Mouse (Mus musculus) left cerebral cortex, adult 18-20 months (tissue): Measurements from ENCODE around the gene C730034F03Rik. TPM values are rescaled to one million over a fixed set of nuclear protein-coding genes. Genes with fewer than 3 reads are reported as not detected.
"Not testable (repeated sequence)": the region's sequence is repeated elsewhere in the genome, so short reads cannot be mapped to it uniquely, and the experiment has no call there.

Source experiments
- DNase-seq, 2 experiments: peaks; one replicate each; pipeline ENCODE4 v3.0.0; 2021 to 2022; ENCODE audit warnings: low spot score in 2 of 2, mixed read lengths in 1 of 2
- long read RNA-seq, 2 experiments: library from polyadenylated mRNA; stranded (forward); transcript quantifications; one replicate each; pipeline ENCODE4 v2.0.0; 2021
- total RNA-seq, 2 experiments: library from RNA; stranded (reverse); gene quantifications; 2 replicates each; pipeline ENCODE4 v1.2.3; 2021

C730034F03Rik gene
- total RNA-seq, result 1 to 10 TPM; 1.6 to 2.0 TPM
- long read RNA-seq, experiment 1, transcript C730034F03Rik-201 (1 exons, 1,280 nt), result major isoform, 7 of 7 reads
- long read RNA-seq, experiment 1, partial matches to known transcripts, result 0 of 7 reads
- long read RNA-seq, experiment 1, other reads (novel, unspliced or antisense), result 0 of 7 reads
- long read RNA-seq, experiment 2, result 0 reads

DNA sequence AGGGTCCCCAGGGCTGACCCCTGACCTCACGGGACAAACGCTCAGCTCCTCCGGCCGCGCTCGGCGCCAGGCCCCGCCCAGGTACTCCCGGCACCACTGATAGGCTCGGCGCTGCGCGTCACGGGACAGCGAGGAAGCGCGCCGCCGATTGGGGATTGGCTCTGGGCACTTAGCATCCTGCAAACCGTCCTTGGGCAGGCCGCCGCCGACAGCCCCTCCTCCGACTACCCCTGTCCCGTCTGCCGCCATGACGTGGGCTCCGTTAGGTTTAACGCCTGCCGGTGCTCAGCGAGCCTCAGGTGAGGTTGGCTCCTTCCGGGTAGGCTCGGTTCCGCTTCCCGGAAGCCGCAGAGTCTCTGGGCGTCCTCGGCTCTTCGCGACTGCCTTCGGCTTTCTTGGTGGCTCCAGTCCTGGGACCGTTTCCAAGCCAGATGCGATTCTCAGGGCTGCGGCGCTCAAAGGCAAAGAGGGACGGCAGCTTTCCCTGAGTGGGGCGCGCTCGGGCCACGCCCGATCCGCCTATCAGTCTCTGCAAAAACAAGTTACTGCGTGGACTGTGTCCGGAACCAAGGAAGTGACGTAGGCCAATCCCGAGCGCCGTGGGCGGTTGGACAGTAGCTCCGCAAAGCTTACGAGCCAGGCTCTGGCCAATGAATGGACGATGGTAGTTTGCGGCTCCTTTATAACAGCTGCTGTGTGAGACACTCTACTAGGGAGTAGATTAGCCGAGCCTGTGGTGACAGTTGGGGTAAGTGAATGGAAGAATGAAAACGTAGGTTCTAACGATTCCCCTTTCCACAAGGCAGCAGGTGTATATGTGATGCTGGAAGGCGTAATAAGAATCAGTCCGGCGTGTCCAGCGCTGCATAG is at the start of gene C730034F03Rik, which contains the start of the genes Gm44502 and Chkb:
TSS of gene C730034F03Rik (plus strand) at position 238 of the 870 bp plus-strand sequence.
TSS of gene Gm44502 (minus strand) at position 345 of the 870 bp plus-strand sequence.
TSS of gene Chkb (minus strand) at position 557 of the 870 bp plus-strand sequence.
- DNase-seq, result peak; percentile 92 to 95

DNA sequence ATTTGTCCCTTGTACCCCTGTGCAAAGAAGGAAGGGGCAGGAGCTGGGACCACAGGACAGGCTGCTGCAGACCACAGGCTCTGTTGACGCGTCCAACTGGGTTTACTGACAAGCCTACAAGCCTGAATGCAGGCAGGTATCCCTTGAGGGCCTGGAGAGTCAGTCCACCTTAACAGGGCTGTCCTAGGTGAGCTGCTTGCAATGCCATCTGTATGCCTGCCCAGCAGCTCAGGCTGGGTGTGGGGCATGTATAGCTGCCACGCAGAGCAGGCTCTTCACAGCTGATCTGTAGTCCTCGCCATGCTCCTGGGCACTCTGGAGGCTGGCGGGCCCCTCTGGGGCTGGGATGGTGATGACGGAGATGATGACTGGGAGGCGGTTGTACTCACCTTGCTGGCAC is 44.8 kb upstream of the C730034F03Rik start, which contains the start of gene Klhdc7b:
TSS of gene Klhdc7b (plus strand) at position 301 of the 400 bp plus-strand sequence.
- no peak for DNase-seq

DNA sequence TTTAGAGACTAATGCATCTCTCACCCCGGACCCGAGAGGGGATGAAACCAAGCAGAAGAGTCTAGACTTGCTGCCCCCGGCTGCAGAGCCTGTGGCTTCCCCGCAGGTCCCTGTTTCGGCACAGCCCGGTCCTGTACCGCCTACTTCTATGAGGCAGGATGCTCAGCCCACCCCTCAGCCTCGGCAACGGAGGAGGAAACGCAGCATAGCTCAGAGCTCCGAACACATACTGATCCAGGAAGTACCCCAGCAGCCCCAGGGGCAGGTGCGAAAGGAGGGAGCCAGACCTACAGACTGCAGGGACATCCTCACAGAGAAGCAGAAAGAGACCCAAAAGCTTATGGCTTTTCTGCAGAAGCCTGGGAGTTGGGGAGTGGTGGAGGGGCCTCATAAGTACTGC is 42.3 kb upstream of the C730034F03Rik start:
- no peak for DNase-seq

DNA sequence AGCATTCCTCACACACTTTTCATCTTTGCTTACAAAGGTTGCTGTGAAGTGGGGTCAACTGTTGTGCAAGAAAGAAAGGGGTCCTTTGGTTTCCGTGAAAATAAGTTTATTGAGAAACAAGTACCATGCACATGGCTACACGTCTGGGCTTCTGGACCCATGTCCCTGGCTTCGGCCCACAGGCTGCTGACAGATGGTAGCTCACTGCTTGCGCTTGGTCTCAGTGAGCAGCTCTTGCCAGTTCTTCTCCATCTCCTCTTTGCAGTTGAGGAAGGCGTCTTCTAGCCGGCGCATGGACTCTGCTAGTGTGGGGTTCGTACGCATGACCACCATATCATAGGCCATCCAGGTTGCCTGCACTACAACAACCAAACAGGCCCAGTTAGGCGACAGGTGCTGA is 39.3 kb upstream of the C730034F03Rik start:
- DNase-seq, result no peak

DNA sequence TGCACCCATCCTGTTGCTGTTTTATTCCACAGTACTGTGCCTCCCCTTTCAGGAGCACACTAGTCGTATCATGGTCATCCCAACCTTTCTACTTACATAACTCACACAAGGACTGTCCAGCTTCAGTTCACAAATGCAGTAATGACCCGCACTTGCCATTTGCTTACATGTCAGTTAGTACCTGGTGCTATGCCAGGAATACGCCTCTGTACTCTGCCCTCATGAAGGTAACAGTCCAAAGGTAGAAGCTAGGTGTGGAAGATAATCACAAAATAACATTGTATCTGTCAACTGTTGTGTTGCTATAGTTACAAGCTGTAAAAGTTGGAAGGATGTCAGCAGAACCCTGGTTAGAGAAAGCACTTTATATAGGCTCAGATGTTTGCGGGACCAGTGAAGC is 32.5 kb upstream of the C730034F03Rik start:
- DNase-seq, result no peak

DNA sequence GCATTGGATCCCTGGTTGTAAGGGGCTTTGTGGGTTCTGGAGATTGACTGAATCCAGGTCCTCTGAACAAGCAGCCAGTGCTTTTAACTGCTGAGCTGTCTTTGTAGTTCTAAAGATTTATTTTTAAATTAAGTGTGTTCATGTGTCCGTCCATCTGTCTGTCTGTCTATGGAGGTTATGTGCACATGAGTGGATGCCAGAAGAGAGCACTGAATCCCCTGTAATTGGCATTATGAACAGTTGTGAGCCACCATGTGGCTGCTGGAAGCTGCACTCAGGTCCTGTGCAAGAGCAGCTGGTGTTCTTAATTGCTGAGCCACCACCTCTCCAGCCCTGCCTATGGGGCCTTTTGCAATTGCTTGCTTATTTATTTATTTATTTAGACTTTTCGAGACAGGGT is 31.2 kb upstream of the C730034F03Rik start:
- DNase-seq, result no peak

DNA sequence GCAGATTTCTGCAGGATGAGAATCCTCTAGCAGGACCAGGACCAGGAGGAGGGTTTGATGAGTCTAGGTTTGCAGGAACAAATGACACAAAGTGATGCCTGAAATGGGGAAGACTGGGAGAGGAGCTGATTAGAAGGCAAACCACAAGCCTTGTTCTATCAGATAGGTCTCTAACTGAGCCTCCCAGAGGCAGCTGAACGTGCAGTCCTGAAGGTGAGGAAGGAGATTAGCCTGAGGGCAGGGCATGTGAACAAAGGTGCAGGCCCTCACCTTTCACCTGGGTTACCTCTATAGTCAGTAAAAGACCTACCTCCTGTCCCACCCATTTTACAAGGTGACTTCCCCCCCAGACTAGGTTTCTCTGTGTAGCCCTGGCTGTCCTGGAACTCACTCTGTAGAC is 29.7 kb upstream of the C730034F03Rik start:
- no peak for DNase-seq

DNA sequence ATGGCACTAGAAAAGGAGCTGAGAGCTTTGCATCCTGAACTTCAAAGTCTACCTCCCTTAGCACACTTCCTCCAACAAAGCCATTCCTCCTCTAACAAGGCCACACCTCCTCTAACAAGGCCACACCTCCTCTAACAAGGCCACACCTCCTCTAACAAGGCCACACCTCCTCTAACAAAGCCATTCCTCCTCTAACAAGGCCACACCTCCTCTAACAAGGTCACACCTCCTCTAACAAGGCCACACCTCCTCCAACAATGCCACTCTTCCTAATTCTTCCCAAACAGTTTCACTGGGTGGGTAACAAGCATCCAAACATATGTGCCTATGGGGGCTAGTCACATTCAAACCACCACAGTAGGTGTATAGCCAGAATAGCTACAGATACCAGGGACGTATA is 26.9 kb upstream of the C730034F03Rik start:
- DNase-seq, result no peak

DNA sequence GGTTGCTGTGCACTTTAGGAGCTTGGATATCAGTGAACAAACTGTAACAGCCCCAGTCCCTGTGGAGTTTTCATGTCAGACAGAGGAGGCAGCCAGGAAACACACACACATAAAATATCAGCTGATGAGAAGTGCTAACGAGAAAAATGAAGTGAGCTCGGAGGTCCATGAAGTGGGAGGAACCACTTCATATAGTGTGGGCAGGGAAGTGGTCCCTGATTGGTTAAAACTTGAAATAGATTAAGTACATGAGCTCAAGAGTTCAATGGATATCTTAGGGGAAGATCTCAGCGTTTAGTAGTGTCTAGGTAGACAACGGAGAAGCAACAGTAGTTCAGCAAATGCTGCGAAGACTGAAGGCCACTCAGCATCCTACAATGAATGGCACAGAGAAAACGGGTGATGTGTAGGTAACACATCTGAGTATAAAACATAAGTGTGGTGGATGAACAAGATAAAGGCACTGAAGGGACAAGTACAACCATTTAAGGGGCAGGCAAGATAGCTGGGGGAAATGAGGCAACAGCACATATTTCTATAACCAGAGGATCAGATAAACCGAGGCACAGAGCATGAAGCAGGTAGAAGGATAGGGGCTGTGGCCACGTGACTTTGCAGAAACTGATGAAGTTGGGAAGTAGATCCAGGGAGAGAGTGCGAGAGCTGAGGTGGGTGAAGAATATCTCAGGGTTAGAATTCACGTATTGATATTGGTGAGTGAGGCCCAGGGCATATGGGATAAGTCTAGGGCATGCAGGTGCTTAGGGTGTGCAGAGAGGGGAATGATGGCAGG is 24.4 kb upstream of the C730034F03Rik start:
- no peak for DNase-seq

DNA sequence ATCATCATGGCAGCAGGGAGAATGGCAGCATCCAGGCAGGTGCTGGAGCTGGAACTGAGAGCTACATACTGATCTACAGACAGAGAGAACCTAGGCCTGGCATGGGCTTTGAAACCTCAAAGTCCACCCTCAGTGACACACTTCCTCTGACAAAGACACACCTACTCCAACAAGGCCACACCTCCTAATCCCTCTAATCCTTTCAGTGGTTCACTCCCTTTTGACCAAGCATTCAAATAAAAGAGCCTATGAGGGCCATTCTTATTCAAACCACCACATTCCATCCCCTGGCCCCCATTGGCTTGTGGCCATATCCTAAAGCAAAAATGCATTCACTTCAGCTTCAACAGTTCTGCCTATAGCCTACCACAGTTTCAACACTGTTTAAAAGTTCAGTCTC is 22.7 kb upstream of the C730034F03Rik start:
- no peak for DNase-seq

DNA sequence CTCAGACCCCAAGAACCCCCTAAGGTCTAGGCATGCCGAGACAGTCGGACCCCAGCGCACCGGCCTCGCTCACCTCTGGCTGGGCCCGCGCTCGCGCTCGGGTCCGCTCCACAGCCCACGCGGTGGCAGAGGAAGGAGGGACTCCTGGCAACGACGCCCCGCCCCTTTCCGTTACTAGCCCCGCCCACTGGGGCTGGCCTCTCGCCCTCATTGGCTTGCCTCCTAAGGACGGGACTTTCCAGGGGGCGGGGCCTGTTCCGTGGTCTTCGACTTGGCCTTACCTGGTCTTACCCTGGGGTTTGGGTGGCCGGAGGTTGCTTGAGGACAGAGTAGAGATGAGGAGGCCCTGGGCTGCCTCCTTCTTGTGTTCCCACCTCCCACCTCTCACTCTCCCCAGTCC is 19.3 kb upstream of the C730034F03Rik start, which contains the start of gene Syce3:
TSS of gene Syce3 (minus strand) at position 386 of the 400 bp plus-strand sequence.
- DNase-seq, result no peak

DNA sequence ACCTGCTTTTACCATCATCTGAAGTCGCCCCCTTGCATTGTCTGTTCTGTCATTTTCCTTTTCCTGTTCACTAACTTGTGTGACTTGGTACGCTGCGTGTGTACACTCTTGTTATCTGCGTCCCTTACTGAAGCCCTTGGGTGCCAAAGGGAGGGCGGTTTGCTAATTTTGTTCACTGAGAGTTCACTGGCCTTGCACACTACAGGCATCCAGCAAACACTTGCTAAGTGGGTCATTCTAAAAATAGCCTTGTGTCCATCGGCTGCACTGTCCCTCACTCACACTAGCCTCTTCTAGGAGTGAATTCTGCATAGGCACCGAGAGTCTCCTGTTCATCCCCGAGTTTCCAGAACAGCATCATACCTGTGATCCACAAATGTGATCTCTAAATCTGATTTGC is 14.1 kb upstream of the C730034F03Rik start:
- DNase-seq, result no peak

DNA sequence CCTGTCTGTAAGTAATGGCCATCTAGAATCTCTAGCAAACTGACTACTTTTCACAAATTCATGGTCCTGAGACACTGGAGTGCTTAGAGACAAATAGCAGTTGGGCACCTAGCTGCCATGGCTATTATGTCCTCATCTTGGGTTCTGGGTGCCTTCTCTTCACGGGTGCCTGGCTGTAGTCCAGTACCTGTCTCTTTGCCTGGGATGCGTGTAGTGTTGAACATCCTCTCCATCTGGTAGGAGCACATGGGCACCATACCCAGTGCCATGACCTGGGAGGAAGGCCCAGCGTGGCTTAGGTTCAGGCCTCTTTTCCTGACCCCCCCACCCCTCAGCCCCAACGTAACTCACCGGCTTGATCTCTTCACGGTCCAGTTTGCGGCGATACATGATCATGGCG is 7.5 kb upstream of the C730034F03Rik start:
- DNase-seq, result no peak

DNA sequence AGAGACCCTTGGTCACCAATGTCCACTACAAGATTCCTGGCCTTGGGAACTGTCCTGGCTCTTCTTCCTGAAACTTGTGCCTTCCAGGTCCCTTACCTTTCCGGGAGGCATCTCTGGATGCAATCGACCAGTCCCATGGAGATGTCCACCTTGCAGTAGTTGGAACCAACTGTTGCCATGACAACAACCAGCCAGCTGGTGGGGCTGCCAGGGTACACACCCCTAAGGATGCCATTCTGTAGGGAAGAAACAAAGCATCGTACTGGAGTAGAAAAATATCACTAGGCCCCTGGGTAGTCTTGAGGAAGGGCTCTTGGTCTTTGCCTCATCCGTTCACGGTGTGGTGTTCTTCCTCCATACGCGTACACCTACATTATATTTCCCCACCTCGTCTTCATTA is 4.8 kb upstream of the C730034F03Rik start:
- no peak for DNase-seq

DNA sequence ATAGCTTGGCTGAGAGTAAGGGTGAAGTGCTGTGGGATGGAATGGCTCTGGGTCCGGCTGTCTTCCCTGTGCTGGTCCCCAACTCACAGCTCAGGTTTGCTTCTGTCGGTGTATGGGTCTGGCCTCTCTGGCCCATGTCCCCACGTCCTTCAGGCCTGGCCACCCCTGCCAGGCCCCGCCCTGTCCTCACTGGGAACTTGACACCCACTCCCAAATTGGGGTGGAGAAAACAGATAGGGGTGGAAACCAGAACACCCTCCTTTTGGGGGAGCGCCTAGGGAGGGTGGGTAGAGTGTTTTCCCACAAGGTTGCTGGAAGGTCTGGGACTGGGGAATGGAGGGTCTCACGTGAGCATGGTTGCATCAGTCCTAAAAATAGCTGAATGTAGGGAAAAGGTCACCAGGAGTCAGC is 3.7 kb upstream of the C730034F03Rik start, which contains the start of gene Cpt1b:
TSS of gene Cpt1b (minus strand) at position 153 of the 411 bp plus-strand sequence.
- no peak for DNase-seq

DNA sequence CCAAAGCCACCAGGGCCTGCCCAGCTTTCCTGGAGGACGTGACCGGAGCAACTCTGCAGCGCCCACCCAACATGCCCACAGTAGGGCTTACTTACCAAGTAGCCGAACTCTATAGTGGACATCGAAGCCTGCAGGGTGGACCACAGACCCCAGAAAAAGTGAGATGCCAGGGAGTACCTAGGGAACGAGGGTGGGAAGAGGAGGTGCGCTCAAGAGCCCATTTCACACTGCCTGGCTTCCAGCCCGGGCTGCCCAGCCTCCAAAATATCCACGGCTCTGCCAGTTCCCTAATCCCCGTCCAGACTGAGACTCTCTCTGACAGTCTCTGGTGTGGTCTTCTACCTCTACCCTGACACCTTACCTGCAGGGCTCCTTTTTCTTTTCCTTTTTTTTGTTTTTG is 2.7 kb upstream of the C730034F03Rik start:
- no peak for DNase-seq

DNA sequence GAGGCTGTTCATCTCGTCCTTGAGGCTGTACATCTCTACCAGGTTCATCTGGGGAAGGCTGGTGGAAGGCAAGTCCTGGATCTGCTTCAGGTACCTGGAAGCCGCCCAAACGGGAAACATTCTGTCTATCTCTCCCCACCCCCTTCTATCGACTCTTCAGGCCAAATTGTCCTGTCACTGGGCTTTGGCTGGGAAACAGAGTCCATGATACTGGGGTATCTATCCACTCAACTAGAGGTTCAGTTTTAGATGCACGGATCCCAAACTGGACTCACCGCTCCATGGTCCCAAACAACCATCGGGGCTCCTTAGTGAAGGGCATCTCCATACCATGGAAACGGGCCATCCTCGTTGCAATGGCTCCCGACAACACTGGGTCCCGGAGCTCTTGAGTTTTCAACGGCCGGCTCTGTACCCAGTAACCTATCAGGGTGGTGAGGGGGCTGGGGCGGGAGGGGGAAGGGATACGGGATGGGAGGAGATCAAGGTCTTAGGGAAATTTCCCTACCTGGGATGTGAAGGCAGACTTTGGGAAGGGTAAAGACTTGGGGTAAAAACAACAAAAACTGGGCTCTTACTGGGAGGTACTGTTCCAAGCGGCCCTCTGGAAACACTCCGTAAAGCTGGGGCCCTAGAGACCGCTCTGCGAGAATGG is 1.1 kb upstream of the C730034F03Rik start:
- DNase-seq, result no peak

DNA sequence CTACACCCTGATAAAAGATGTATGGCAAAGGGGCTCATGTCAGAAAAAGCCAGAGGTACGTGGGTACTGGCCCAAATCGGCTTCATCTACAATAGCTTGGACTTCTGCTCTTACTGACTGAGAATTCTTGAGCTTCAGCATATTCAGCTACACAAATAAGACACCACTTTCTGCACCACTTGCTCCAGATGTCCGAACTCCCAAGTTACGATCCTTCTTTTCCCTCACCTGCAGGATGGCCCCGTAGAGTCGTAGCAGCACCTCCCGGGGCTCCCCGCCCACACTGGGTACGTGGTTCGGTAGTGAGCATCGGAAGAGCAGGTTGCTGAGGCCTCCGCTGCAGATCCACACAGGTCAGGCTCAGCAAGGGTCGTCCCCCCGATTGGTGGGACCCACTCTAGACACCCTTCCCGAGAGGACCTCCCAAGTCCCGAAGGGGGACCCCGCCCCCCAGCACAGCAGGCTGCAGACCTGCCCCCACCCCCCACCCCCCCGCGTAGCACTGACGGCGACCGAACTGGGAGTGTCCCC is 503 bp upstream of the C730034F03Rik start:
- no peak for DNase-seq

DNA sequence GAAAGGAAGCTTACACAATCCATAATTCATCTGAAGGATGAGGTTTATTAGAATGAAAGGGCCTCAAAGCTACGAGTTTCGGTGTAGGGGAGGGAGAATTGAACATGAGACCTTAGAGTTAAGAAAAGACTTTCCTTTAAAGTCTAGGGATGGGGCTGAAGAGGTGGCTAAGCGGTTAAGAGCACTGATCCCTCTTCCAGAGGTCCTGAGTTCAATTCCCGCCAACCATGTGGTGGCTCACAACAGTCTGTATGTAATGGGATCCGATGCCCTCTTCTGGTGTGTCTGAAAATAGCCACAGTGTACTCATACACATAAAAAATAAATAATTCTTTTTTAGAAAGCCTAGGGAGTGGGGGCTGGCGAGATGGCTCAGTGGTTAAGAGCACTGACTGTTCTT is 952 bp downstream of the C730034F03Rik start:
- no peak for DNase-seq

DNA sequence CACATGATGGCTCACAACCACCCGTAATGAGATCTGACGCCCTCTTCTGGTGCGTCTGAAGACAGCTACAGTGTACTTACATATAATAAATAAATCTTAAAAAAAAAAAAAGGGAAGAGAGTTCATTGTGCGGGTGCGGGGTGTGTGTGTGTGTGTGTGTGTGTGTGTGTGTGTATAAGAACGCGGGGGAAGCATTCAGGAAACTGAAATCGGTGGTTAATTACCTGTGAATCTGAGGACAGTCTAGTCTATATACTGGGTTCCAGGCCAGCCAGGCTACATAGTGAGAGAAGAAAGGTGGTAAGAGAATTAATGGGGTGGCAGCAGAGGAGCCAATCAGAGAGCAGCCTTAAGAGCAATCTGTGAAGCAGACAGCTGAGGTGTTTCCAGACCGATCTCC is 1.4 kb downstream of the C730034F03Rik start:
- not testable (repeated sequence) for DNase-seq

DNA sequence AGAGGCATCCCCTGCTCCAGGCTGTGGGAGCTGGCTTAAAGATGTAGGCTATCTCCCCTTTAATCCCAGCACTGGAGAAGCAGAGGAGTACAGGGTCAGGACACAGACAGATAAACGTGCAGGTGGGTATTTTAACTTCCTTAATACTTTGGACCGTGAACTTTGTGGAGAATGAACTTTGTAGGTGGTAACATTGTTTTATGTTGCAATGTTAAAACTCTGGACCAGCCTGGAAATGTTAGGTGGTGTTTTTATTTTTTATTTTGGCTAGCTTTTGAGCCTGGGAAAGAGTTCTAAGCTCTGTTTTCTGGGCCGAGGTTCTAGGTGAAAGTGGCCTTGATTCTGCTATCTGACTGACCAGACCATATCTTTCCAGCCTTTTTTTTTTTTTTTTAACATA is 1.9 kb downstream of the C730034F03Rik start:
- no peak for DNase-seq
